Mouse (Mus musculus) neural tube, embryonic 14.5 days (tissue): ENCODE results near the gene Uhrf1bp1l. TPM values are rescaled to one million over a fixed set of nuclear protein-coding genes. Genes with fewer than 3 reads are reported as not detected.

Experiments used
- ATAC-seq: fragments of 200-750 bp; cut with Nextera tagmentation; 2 replicates; pipeline ENCODE4 v1.8.0; 2017; ENCODE audit warnings: low read depth, mild to moderate bottlenecking, moderate TSS enrichment, moderate library complexity
- H3K27ac ChIP-seq: fragments of 300-500 bp; sonication (generic); 2 replicates; pipeline ENCODE4 v1.5.1; 2014; ENCODE audit warnings: low read depth, mild to moderate bottlenecking, control low read depth, low read length, moderate library complexity, mixed read lengths
- H3K27me3 ChIP-seq: fragments of 300-500 bp; sonication (generic); 2 replicates; pipeline ENCODE4 v1.6.1; 2014; ENCODE audit warnings: low read length; ENCODE audit not compliant: control insufficient read depth, insufficient read depth
- H3K36me3 ChIP-seq: fragments of 300-500 bp; sonication (generic); 2 replicates; pipeline ENCODE4 v1.6.1; 2014; ENCODE audit warnings: low read length, mixed read lengths; ENCODE audit not compliant: control insufficient read depth, insufficient read depth
- H3K4me1 ChIP-seq: fragments of 300-500 bp; sonication (generic); 2 replicates; pipeline ENCODE4 v1.6.1; 2014; ENCODE audit warnings: low read length; ENCODE audit not compliant: control insufficient read depth, insufficient read depth
- H3K4me2 ChIP-seq: fragments of 300-500 bp; sonication (generic); 2 replicates; pipeline ENCODE4 v1.6.1; 2014; ENCODE audit warnings: mild to moderate bottlenecking, low read depth, low read length, control low read depth
- H3K4me3 ChIP-seq: fragments of 300-500 bp; sonication (generic); 2 replicates; pipeline ENCODE4 v1.5.1; 2014; ENCODE audit warnings: low read depth, low read length, control low read depth, mixed read lengths
- H3K9ac ChIP-seq: fragments of 300-500 bp; sonication (generic); replicated peaks from 2 replicates; pipeline ENCODE4 v1.6.1; 2014; ENCODE audit warnings: low read depth, mild to moderate bottlenecking, control low read depth, low read length, mixed read lengths
- H3K9me3 ChIP-seq: fragments of 300-500 bp; sonication (generic); 2 replicates; pipeline ENCODE4 v1.6.1; 2016; ENCODE audit warnings: low read length; ENCODE audit not compliant: control insufficient read depth
- WGBS: fragments of 180-500 bp; shearing (Covaris S2); extraction: QIAGEN DNeasy Blood & Tissue Kit; methylation state at CpG from one replicate; pipeline ENCODE4 v1.1.7; 2014; 5-methylcytosine and 5-hydroxymethylcytosine counted together
- polyA plus RNA-seq: library from polyadenylated mRNA; unstranded; fragments of >200 nt; fragmentation: Nextera tagmentation; extraction: Ambion mirVana; gene quantifications from 2 replicates; pipeline ENCODE4 v1.2.1, GENCODE M21; 2014

The Uhrf1bp1l gene
- polyA plus RNA-seq, 1 experiment from 2014 or later = 42.7 TPM

- Histone ChIP-seq H3K27me3 (no peaks in the 10 kb centered on the region), H3K36me3 (no peaks in the 10 kb centered on the region), H3K4me1 (no peaks in the 10 kb centered on the region), H3K27ac (no peak overlapping the region), H3K4me2 (no peak overlapping the region), H3K9me3 (no peaks in the 10 kb centered on the region), H3K4me3 (no peak overlapping the region), H3K9ac (no peak overlapping the region)
- 53% methylated on average over 7 of the region's 7 CpGs for WGBS
- no peak for ATAC-seq
Measured at GRCm38 (mm10) chr10:89739703-89740102, 5.1 kb upstream of the Uhrf1bp1l start.

- ATAC-seq = no peak
- Histone ChIP-seq H3K27me3 (no peaks in the 10 kb centered on the region), H3K36me3 (no peaks in the 10 kb centered on the region), H3K27ac (no peak overlapping the region), H3K4me2 (no peak overlapping the region), H3K9me3 (no peaks in the 10 kb centered on the region), H3K9ac (no peak overlapping the region), H3K4me3 (no peak overlapping the region), H3K4me1 (no peaks in the 10 kb centered on the region)
- 86% methylated on average over 6 of the region's 6 CpGs for WGBS
Measured at GRCm38 (mm10) chr10:89740995-89741394, 3.8 kb upstream of the Uhrf1bp1l start.

- H3K9me3 ChIP-seq = no peaks in the 10 kb centered on the region
- no peak overlapping the region for H3K4me3 ChIP-seq
- no peak for ATAC-seq
- H3K9ac ChIP-seq = no peak overlapping the region
- no peak overlapping the region for H3K27ac ChIP-seq
- H3K4me2 ChIP-seq = no peak overlapping the region
- H3K4me1 ChIP-seq = peaks cover 5% of the 10 kb centered on the region
- 92% methylated on average over 4 of the region's 4 CpGs for WGBS
- no peaks in the 10 kb centered on the region for H3K36me3 ChIP-seq
- no peaks in the 10 kb centered on the region for H3K27me3 ChIP-seq
Measured at GRCm38 (mm10) chr10:89743266-89743665, 1.5 kb upstream of the Uhrf1bp1l start.

GRCm38 (mm10) chr10:89744341-89744740, 450 bp upstream of the Uhrf1bp1l start:
- 34% methylated on average over 3 of the region's 3 CpGs for WGBS
- no peaks in the 10 kb centered on the region for H3K36me3 ChIP-seq
- H3K9ac ChIP-seq = no peak overlapping the region
- peaks cover 5% of the 10 kb centered on the region for H3K4me1 ChIP-seq
- H3K27me3 ChIP-seq = no peaks in the 10 kb centered on the region
- peak overlapping the region; percentile 98 for H3K4me3 ChIP-seq
- H3K27ac ChIP-seq = no peak overlapping the region
- no peak for ATAC-seq
- peak overlapping the region; percentile 60 for H3K4me2 ChIP-seq
- H3K9me3 ChIP-seq = no peaks in the 10 kb centered on the region

GRCm38 (mm10) chr10:89745666-89746020, 852 bp downstream of the Uhrf1bp1l start:
- H3K27me3 ChIP-seq = no peaks in the 10 kb centered on the region
- WGBS = under 1% methylated on average over 14 of the region's 14 CpGs
- peak overlapping the region; percentile 93 for H3K9ac ChIP-seq
- H3K4me3 ChIP-seq = peak overlapping the region; percentile 98
- H3K27ac ChIP-seq = peak overlapping the region; percentile 95; the same call in 1 of the 2 replicates
- ATAC-seq = no peak
- no peaks in the 10 kb centered on the region for H3K9me3 ChIP-seq
- H3K36me3 ChIP-seq = no peaks in the 10 kb centered on the region
- H3K4me2 ChIP-seq = peak overlapping the region; percentile 60
- H3K4me1 ChIP-seq = peaks cover 5% of the 10 kb centered on the region

GRCm38 (mm10) chr10:89746581-89746980, 1.8 kb downstream of the Uhrf1bp1l start:
- no peak overlapping the region for H3K4me3 ChIP-seq
- WGBS = 69% methylated on average over 3 of the region's 3 CpGs

GRCm38 (mm10) chr10:89747221-89747905, 2.6 kb downstream of the Uhrf1bp1l start:
- Histone ChIP-seq H3K9ac (0 out of 2 replicates have a peak overlapping the region, but pooled peaks have one; percentile 4), H3K4me3 (no peak overlapping the region), H3K36me3 (no peaks in the 10 kb centered on the region), H3K27ac (no peak overlapping the region), H3K9me3 (no peaks in the 10 kb centered on the region), H3K27me3 (no peaks in the 10 kb centered on the region), H3K4me1 (peaks cover 5% of the 10 kb centered on the region), H3K4me2 (no peak overlapping the region)
- ATAC-seq = no peak
- 96% methylated on average over 8 of the region's 8 CpGs for WGBS

More at GRCm38 (mm10) chr10:89746581-89746980, 1.8 kb downstream of the Uhrf1bp1l start:
- no peaks in the 10 kb centered on the region for H3K27me3 ChIP-seq
- no peak overlapping the region for H3K9ac ChIP-seq
- H3K27ac ChIP-seq = no peak overlapping the region
- no peaks in the 10 kb centered on the region for H3K9me3 ChIP-seq
- no peak for ATAC-seq
- no peak overlapping the region for H3K4me2 ChIP-seq
- no peaks in the 10 kb centered on the region for H3K36me3 ChIP-seq
- peaks cover 5% of the 10 kb centered on the region for H3K4me1 ChIP-seq

GRCm38 (mm10) chr10:89747911-89748310, 3.1 kb downstream of the Uhrf1bp1l start:
- no peak overlapping the region for H3K27ac ChIP-seq
- WGBS = 97% methylated on average over 1 of the region's 1 CpGs
- H3K9me3 ChIP-seq = no peaks in the 10 kb centered on the region
- no peak overlapping the region for H3K4me3 ChIP-seq
- H3K4me1 ChIP-seq = peaks cover 5% of the 10 kb centered on the region
- H3K36me3 ChIP-seq = no peaks in the 10 kb centered on the region
- no peak for ATAC-seq
- no peak overlapping the region for H3K4me2 ChIP-seq
- H3K27me3 ChIP-seq = no peaks in the 10 kb centered on the region
- H3K9ac ChIP-seq = no peak overlapping the region

- Histone ChIP-seq H3K36me3 (no peaks in the 10 kb centered on the region), H3K4me3 (no peak overlapping the region), H3K9ac (no peak overlapping the region), H3K27me3 (no peaks in the 10 kb centered on the region), H3K27ac (no peak overlapping the region), H3K4me2 (no peak overlapping the region), H3K4me1 (peaks cover 5% of the 10 kb centered on the region), H3K9me3 (no peaks in the 10 kb centered on the region)
- ATAC-seq = no peak
- 95% methylated on average over 2 of the region's 2 CpGs for WGBS
Measured at GRCm38 (mm10) chr10:89748619-89749018, 3.8 kb downstream of the Uhrf1bp1l start.
